Mouse (Mus musculus) T-cell, adult 2 months (primary cell): ENCODE data around the gene Cacna1c.

Source experiments
- DNase-seq: peaks from one replicate; pipeline ENCODE4 v3.0.0; 2022; ENCODE audit warnings: low spot score

The Cacna1c gene

GRCm38 (mm10) chr6:118739961-118740599 is 456.1 kb downstream of the Cacna1c start:
- no peak for DNase-seq

- no peak for DNase-seq
Observed at GRCm38 (mm10) chr6:118739344-118739743, 456.9 kb downstream of the Cacna1c start.

DNA sequence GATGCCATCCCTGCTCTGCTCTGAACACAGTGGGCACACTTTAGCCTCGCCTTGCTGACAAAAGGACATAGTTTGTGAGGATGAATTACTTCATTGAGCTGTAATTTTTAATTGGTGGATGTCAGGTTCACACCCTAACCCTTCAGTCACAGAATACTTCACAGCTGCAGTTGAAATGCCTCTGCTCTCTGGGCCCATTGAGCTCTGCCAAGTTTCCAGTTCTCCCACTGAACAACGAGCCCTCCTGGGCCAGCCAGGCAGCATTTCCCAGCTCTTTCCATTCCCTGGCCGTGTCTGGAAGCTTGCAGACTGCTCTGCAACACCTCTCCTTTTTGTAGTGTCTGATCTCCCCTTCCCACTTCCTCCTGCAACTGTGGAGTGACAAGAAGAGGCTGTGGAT is 457.6 kb downstream of the Cacna1c start:
- no peak for DNase-seq

DNA sequence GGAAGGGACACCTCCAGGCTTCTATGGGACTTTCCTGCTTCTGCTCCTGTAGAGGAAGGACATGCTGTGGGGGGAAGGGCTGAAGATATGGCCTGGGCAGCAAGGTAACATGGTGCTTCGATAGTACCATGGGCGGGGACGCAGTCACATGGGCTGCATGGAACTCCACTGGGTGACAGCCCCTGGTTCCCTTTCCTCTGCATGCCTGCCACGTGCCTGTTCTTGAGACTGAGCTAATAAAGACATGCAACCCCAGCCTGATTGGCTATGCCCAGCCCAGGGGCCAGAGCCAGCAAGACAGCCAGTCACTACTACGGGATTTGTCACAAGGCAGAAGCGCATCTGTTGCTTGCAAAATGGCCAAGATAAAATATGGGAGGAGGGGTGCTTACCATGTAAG is 459.1 kb downstream of the Cacna1c start:
- no peak for DNase-seq

- DNase-seq, result no peak
Observed at GRCm38 (mm10) chr6:118736491-118736890, 459.7 kb downstream of the Cacna1c start.

- DNase-seq, result no peak
Observed at GRCm38 (mm10) chr6:118735145-118735544, 461.1 kb downstream of the Cacna1c start.

DNA sequence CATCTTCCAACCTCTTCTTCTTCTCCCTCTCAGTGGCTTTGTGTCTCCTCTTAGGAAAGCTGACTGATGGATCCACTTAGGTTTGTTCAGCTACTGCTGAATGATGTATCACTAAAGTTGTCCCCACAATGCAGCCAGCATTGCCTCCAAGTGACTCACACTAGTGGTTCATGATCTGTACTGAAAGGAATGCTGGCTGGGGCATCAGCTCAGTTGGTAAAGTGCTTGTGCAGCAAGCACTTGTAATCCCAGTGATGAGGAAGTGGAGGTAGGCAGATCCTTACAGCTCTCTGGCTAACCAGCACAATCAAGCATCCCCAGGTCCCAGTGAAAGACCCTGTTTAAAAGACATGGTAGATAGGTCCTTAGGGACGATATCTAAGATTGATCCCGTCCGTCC is 464.3 kb downstream of the Cacna1c start:
- no peak for DNase-seq

GRCm38 (mm10) chr6:118724908-118725307 is 471.3 kb downstream of the Cacna1c start:
- no peak for DNase-seq

GRCm38 (mm10) chr6:118724388-118724787 is 471.8 kb downstream of the Cacna1c start:
- DNase-seq, result no peak

DNA sequence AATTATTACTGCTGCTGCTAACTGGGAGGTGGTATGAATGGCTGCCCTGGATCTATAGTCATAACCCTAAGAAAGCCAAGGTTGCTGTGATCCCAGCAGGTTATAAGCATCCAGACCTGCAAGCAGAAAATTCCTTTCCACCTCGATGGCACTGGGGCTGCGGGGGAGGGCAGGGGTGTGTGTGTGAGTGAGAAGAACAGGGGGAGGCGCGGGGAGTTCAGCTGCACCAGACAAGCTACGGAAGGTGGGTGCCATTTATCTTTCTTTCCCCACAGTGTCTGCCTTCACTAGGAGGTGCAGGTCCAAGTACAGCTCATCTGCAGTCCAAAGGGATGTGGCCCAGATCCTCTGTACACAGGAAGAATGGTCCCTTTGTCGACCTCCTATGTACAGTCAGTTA is 473.9 kb downstream of the Cacna1c start:
- DNase-seq, result no peak

DNA sequence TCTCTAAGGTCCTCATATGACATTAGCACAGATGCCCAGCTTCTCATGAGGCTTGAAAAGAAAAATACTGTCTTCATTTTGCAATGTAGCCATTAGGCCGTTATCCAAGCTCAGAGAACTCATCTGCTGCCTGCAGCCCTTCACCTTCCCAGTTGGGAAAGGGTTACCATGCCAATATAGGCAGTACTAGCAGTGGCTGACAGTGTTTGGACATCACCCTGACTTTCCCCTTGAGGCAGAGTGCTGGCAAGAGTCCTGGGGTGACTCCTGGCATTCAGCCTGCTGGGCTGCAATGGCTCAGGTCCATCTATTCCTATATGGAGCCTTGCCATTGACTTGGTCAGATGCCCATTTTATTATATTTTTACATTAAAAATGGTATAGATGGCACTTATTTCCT is 476.7 kb downstream of the Cacna1c start:
- DNase-seq, result no peak

DNA sequence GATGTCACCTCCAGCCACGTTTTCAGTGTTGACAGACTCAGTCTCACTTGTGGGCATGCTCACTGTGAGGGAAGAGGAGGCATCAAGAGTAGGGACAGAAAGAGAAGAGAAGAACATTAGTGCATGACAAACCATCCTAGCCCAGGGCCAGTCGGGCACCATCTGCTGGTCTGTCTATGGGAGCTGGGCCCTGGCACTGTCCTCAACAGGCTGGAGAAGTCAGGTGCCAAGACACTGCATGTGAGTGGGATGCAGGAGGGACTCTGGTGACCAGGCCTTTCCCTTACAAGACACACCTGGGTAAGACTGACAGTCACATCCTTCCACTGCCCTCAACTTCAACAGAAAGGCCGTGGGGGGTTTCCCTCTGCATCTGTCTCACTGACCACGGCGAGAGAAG is 482.9 kb downstream of the Cacna1c start:
- no peak for DNase-seq

GRCm38 (mm10) chr6:118711677-118712322 is 484.4 kb downstream of the Cacna1c start:
- DNase-seq, result no peak

DNA sequence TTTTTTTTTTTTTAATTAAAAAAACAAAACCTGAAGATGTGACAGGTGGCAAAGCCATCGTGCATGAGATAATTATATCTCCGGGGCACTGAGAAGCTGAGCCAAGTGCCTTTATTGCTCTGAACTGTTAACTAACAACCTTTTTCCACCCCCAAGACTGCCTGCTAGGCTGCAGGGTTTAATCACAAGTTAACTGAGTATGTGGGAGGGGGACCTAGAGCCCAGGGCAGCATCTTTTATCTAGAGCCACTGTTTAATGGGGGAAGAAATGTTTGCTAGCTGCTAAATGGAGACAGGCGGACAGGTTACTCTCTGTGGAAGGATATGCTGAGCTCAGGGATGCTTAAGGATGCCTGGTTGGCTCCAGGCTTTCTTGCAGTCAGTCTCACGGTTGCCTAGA is 489.2 kb downstream of the Cacna1c start:
- DNase-seq, result no peak

DNA sequence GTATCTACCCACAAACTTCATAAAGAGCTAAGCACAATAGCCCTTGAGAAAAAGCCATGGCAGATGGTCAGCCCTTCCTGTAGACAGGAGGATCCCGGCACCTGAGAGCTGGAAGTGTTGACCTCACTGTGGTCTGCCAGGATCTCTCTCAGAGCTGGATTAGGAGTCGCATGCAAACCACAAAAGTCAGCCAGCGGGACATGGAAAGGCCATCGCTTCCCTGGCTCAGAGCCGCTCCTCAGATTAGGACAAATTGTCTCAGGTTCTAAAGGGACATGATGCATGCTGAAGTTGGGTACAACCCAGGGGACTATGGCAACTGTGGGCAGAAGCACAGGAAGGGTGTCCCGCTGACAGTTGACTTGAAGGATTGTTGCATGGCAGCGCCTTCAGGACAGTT is 490.4 kb downstream of the Cacna1c start:
- DNase-seq, result no peak

DNA sequence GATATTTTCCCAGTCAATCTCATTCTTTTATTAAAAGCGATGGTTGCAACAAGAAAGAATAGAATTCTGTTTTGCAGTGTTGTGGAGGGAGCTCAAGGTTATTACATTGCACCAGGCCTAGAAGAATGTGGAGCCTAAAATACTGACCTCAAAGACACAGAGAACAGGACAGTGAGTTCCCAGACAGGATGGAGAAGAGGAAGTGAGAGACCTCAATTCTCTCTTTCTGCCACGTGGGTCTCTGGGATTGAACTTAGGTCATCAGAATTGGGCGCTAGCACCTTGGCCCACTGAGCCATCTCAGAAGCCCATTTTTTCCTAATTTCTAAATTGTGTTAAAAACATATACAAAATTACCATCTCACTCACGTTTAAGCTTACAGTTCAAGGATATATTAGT is 501.6 kb downstream of the Cacna1c start:
- DNase-seq, result no peak

GRCm38 (mm10) chr6:118689447-118689846 is 506.8 kb downstream of the Cacna1c start:
- DNase-seq, result no peak

DNA sequence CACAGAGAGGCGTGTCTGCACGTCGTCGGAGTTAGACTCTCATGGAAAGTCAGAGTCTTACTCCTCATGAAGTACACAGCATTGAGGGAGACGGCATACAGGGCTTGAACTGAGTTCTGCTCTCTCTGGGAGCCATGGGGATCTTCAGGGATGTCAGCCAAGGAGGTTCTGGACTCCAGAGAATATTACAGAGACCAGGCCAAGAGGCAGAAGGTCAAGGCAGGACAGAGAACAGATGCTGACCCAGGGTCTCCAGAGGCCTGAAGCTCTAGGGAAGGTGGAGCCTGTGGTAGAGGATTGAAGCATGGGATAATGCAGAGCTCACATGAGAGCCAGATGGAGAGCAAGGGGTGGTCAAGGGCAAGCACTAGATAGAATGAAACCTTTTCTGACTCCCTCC is 507.4 kb downstream of the Cacna1c start:
- DNase-seq, result no peak

GRCm38 (mm10) chr6:118680814-118681213 is 515.4 kb downstream of the Cacna1c start:
- DNase-seq, result no peak

GRCm38 (mm10) chr6:118678031-118678430 is 518.2 kb downstream of the Cacna1c start:
- no peak for DNase-seq

- no peak for DNase-seq
Observed at GRCm38 (mm10) chr6:118677306-118677705, 518.9 kb downstream of the Cacna1c start.

DNA sequence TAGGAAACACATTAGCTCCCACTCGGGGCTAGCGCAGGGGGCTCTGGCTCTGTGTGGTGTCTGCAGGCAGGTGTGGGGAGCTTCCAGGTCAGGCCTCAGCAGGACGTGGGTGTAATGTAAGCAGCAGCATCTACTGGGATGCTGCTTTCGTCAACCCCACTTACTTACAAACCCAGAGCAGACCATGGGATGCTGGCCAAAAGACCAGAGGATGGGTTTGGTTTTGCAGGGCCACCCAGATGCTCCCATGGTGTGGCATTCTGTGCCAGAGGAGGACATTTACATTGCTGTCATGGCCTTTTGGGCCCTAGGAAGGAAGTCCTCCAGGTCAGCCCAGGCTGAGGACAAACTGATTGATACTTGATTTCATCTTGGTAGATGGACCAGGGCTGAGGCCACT is 521.4 kb downstream of the Cacna1c start:
- no peak for DNase-seq

- no peak for DNase-seq
Observed at GRCm38 (mm10) chr6:118673974-118674695, 522.1 kb downstream of the Cacna1c start.
